Mouse (Mus musculus) monocyte, adult 5-6 weeks (primary cell): Measurements from ENCODE around the gene Lef1. TPM values are rescaled to one million over a fixed set of nuclear protein-coding genes. Genes with fewer than 3 reads are reported as not detected.

Experiments used
- ATAC-seq: fragments of 153-309, 156-312 bp; replicated peaks from 2 replicates; pipeline ENCODE4 v1.8.0; 2017; ENCODE audit warnings: mild to moderate bottlenecking; ENCODE audit not compliant: low TSS enrichment, insufficient number of reproducible peaks, severe bottlenecking, poor library complexity, low FRiP score
- total RNA-seq: library from RNA; stranded (forward); fragments of 200-1000, 200-491, 200-594 nt; gene quantifications from 3 replicates; pipeline ENCODE4 v1.2.3, GENCODE M21; 2017

Lef1 gene
- total RNA-seq, 1 experiment from 2014 or later = 4.7 TPM

DNA sequence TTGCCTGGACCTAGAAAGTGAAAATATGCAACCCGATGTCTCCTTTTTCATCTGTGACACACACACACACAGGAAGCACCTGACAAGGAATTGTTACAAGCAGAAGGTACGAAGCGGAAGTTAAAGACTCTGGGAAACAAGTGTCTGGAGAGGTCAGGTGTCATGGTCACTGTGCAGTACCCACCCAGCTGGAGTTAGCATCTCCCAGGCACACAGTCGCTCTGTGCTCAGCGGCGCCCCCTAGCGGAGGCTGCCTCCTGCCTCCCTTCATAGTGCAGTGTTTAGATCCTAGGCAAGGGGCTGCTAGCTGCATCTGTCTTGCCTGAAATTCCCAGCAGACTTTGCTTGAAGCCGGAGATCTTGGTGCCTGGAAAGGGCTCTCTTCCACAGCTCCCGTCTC is 104.6 kb downstream of the Lef1 start:
- ATAC-seq = no peak

DNA sequence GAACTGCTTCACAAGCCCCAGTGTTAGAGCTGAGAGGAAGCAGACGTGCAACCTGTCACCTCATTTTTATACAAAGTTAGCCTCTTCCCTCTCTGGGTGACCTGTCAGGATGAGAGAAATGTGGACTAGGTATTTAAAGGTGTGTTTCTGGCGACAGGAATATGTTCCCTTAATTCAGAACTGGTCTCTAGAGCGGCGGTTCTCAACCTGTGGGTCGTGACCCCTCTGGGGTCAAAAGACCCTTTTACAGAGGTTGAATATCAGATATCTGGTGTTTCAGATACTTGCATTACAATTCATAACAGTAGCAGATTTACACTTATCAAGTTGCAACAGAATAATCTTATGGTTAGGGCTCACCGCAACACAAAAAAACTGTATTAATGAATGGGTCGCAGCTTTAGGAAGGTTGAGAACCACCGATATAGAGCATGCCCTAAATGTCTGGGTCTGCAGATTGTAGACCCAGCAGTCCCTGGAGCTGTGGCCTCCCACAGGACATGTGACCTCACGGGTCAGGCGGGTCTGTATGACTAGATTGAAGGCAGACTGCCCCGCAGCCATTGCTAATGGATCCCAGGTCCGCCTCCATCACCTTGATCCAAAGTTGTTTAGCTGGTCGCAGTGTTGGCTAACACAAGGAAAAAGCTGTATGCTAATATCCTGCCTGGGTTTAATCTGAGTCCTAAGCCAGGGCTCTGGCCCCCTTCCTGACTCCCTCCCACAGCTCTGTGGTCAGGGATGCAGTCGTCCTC is 108.5 kb downstream of the Lef1 start:
- no peak for ATAC-seq

DNA sequence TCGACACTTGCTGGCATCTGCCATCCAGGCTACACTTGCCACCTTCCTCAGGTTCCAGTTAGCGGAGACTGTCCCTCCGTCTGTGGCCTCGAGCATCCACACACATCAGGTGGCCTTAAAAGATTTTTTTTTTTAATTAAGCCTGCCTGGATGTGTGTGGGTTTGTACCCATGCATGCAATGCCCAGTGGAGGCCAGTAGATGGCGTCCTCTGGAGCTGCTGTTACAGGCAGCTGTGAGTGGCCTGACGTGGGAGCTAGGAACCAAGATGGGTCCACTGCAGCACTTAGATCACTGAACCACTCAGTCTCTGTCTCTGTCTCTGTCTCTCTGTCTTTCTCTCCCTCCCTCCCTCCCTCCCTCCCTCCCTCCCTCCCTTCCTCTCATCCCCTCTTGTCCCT is 117.8 kb downstream of the Lef1 start:
- no peak for ATAC-seq

DNA sequence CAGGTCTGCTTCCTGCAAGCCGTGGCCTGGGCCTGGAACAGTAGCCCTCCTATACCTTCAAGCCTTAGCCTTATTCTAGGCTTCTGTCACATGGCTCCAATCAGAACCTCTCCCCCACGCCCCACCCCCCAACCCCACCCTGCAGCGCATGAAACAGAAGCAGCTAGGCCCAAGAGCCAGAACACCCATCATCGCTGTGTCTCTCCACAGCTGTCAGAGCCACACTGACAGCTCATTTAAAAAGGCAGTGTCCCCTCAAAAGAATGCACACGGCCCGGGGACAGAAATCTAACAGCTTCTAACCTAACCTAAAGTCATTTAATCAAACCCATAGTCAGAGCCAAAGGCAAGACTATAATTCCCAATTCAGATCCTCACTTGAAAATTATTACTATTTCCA is 126.8 kb downstream of the Lef1 start:
- no peak for ATAC-seq

DNA sequence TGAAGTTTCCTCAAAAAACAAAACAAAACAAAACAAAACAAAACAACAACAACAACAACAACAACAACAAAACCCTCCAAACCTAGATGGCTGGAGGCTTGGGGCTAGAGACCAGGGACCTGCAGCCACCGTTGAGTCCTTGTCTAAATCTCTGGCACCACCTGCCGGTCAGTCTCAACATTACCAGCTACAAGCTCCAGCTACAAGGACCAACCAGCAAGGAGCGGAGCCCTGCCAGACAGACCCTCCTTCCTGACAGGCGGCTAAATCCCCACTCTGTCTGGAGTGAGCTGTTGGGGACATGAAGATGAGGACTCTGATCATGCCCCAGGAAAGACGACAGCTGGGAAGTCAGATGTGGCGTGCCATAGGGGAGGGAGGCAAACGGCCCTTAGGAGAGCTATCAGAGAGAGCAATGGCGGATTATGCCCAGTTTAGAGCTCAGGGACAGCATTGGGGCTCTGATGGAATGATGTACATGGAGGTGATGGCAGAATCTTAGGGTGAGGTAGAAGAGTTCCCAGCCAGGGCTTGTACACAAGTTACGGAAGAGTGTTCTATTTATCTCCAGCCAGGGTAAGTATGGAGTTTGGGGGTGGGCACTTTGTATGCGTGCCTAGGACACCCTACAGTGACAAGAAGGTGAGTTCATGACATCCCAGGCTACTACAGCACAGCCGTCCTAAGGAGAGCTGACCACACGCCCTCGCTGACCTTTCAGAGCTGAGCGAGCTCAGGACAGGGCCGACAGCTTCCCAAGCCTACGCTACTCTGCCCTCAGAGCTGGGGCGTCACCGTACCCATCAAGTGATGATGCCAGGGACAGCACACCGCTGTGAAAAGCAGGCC is 127.7 kb downstream of the Lef1 start:
- ATAC-seq = peak; percentile 67

DNA sequence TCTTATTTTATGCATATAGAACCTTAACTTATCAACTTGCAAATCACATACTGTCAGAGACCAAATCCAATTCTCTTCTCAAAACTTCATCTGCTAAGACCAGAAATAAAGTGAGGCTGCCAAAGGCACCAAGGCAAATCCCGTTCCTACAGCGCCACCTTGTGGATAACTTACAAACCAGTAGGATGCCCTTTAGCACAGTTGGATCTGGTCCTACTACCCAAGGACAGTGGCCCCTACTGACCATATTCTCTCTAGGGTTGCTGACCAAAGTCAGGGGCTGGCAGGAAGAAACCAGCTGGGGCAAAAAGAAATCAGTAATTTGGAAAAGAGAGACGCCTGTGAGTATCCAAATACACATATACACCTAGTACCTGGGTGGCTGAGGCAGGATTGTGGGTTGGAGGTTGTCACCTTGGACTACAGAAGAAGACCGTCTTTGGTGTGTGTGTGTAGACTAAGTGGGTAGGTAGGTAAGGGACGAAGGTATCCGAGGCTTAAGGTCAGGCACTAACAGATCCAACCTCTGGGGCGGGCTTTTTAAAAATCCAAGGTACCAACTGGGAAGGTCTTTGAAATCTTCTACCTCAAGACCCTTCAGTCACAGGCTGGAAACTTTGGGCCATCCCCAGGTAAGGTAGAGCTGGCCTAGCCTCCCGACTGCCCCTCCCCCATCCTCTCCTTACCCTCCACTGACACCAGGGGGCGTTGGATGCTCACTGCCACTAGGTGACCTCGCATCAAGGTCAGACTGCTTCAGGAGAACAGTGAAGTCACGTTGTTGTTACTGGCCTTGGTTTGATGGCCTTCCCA is 135.7 kb downstream of the Lef1 start:
- ATAC-seq = no peak

DNA sequence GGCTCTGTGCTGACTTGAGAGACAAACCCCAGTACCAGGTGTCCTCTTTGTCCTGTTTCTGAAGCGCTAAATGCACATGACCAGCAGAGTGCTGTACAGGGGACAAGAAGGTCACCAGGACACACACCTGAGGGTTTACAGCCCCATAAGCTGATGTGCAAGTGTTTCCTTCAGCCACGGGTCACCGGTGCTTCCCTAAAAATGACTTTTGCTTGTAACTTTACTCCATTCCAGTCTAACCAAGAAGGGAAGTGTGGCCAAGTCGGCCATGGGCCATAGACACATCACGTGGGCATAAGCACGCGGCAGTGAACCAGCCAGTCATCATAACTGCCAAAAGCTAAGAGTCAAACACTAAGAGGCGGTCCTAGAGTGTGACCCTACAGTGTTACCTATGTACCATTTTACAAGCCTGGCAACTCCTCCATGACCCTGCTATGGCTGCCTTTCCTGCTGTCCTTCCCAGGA is 136.3 kb downstream of the Lef1 start:
- no peak for ATAC-seq

DNA sequence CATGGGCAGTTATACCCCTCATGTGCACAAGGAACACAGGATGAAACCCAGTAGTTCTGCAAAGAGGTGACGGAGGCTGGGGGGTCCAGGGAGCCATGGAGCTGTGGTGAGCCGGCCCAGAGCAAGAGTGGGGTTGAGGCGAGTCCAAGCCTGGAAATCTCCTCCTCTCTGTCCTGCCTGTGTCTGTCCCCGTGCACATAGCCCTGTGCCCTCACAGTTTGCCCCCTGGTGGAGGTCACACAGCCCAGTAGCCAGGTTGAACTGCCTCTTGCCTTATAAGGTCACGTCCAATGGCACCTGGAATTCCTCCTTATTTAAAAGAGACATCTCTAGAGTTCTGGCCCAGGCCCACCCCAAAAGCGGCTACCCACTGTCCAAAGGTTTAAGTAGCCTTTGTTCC is 137.2 kb downstream of the Lef1 start:
- ATAC-seq = no peak

DNA sequence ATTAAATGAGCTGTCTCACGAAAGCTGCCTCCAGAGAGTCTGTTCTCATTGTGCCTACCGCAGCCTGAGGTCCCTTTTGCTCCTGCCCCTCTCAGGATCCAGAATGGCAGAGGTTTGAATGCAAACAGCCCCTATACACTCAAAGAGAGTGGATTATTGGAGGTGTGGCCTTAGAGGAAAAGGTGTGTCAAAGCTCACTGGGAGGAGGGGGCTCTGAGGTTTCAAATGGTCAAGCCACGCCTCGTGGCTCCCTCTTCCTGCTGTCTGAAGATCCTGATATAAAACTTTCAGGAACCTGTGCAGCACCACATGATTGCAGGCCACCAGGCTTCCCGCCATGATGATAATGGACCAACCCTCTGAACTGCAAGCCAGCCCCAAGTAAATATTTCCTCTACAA is 137.6 kb downstream of the Lef1 start:
- no peak for ATAC-seq

DNA sequence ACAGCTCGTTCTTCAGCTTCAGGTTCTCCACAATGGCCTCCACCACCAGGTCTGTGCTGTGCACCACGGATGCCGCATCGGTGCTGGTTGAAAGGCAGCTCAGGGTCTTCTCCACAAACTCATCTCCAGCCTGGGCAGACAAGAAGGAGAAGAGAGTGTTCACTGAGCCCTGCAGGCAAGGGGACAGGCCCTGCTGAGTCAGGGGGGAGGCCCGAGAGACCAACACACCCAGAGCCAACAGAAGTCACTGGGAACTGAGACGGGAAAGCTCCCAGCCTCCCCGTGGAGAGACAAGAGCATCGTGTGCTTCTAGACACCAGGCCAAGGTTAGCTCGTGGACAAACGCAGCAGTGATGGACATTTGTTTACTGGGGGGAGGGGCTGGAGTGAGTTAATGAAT is 138.2 kb downstream of the Lef1 start:
- no peak for ATAC-seq

DNA sequence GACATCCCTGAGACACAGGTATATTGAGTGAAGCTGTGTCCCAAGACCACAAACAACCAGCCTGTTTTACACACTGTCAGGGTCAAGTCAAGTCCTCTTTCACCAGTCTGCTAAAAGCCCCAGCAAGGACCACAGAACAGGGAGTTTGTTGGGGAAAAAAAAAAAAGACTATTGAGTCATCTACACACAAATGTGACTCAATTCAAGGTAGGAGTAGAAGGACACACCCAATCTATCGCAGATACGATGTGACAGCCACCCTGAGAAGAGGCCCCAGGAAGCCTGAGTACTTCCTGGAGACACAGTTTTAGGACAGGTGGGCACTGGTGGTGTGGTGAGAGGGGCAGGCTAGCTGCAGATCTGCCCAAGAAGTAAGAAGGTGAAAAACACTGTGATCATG is 140.0 kb downstream of the Lef1 start:
- no peak for ATAC-seq

DNA sequence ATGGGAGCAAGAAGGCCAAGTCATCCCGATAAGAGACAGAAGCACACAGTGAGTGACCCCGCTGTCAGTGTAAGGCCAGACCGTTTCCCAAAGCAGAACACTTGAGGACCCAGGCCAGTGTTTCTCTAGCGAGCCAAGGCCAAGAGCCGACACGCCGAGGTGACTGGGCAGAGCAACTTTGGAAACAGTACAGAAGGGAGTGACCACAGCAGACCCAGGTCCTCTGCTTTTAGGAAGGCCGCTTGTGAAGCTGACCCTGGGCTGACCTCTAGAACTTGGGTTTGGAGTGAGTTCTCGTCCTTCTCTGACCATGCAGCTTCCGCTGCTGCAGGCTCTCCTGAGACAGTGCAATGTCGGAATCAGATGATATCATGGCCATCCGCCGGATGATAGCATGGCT is 140.7 kb downstream of the Lef1 start:
- ATAC-seq = no peak

DNA sequence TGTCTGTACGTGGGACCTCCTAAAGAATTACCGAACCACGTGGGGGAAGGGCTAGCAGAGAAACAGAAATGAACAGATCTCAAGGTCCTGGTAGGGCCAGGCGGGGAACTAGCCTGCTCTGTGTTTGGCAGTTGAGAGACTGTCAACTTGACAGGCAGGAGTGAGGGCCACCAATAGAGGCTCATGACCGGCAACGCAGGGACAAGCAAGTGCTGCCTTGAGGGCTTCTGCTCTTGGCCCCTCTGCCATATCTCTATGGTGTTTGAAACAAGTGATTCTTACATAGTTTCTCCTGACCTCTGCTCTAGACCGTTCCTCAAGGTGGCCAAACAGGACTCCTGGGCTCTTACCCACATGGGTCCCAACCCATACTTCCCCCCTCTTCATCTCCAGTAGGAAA is 141.3 kb downstream of the Lef1 start:
- no peak for ATAC-seq

DNA sequence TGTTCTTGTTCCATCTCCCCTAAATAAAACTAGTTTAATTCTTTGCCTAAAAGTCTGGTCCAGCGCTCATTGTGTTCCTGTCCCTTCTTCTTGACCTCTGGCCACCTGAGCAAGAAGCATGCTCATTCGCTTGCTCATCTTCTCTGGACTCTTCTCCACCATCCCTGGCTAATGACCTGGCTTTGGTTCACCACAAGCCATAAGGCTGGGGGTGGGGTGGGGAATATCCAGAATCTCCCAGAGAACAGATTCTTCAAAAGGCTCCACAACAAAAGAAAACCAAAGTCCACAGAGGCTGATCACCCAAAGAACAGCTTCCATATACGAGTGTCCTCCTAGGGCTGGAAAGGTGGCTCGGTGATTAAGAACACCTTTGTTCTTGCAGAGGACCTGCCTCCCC is 144.7 kb downstream of the Lef1 start:
- no peak for ATAC-seq

DNA sequence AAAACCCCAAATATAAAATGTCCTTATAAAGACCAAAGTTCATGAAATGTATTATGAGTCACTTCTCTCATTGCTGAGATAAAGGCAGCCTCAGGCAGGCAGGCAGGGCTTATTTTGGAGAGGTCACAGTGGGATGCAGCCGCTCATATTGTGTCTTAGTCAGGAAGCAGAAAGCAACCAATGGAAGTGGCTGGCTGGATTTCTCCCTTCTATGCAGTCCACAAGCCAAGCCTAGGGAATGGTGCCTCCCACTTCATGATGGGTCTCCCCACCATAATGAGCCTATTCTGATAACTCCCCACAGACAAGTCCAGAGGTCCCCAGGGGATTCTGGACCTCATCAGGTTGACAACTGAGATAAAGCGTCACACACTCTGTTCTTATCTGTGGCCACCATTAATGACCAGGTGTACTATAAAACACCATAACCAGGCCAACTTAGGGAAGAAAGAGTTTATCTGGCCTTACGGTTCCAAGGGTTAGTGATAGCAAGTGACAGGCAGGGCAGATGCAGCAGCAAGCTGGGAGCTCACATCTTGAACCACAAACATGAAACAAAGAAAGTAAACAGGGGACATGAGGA is 145.2 kb downstream of the Lef1 start:
- no peak for ATAC-seq

DNA sequence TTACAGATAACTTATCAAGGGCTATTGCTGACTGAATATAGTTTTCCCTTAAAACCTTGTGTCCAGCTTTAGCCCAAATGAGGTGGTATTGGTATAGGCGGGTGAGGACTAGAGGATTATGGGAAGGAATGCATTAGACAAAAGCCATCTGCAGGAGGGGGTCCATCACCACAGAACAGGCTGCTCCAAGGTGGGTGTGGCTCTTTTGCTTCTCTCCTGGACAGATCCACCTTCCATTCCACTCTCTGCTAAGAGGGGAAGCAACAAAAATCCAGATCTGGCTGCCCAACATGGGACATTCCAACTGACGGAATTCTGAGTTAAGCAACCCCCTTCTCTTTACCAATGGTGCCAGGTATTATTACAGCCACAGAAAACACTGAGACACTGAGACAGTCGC is 148.7 kb downstream of the Lef1 start:
- ATAC-seq = no peak

DNA sequence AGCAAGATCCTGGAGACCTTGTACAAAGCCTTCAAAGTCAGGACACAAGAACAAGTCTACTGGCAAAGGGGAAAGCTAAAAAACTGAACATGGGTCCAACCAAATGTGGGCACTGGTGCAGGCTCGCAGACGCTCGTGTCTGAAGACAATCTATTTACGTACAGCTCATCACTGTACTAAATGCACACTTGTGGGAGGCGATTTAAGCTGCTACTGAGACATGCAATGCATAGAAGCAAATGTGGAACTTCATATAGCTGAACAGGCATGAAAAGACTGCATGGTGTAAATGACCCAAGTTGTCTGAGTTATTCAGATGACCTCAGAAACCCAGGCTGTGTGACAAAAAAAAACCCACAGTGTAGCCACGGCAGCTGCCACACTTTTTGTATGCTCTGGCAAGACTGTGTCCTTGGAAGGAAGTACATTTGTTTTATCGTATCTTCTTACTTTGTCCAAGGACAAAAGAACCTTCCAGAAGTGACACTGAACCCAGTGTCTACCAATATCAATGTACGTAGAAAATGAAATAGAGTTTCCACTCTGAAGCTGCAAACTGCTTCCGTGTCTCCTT is 149.2 kb downstream of the Lef1 start:
- no peak for ATAC-seq

DNA sequence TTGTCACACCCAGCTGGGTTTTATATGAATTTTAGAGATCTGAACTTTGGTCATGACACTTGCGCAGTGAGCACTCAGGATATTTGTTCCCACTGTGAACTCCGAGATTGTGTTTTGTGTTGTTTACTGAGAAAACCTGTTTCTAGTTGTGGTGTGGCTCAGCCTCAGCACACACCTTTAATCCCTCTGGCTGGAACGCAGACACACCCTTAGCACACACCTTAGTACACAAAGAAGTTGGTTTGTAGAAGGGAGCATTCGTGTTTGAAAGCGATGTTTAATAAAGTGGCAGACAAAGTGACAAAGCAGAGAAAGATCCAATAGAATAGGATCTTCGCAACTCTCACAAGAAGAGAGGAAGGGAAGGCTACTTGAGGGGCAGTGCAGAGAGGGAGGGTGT is 150.1 kb downstream of the Lef1 start:
- no peak for ATAC-seq
